Mouse (Mus musculus) limb, embryonic 14.5 days (tissue): ENCODE results near the gene Sept6. TPM values are rescaled to one million over a fixed set of nuclear protein-coding genes. Genes with fewer than 3 reads are reported as not detected.

ENCODE experiments used
- ATAC-seq: fragments of 200-750 bp; cut with Nextera tagmentation; 2 replicates; pipeline ENCODE4 v1.8.0; 2017; ENCODE audit warnings: low read depth, moderate number of reproducible peaks, moderate TSS enrichment; ENCODE audit not compliant: low FRiP score
- DNase-seq: peaks from one replicate; pipeline ENCODE4 v3.0.0-alpha.2; 2015; ENCODE audit warnings: low spot score
- H3K27ac ChIP-seq: fragments of 300-500 bp; sonication (generic); replicated peaks from 2 replicates; pipeline ENCODE4 v1.5.1; 2014; ENCODE audit warnings: low read depth, mild to moderate bottlenecking, low read length, moderate library complexity, mixed read lengths
- H3K27me3 ChIP-seq: fragments of 300-500 bp; sonication (generic); 2 replicates; pipeline ENCODE4 v1.6.1; 2014; ENCODE audit warnings: low read length, mixed read lengths; ENCODE audit not compliant: control insufficient read depth, insufficient read depth
- H3K36me3 ChIP-seq: fragments of 300-500 bp; sonication (generic); 2 replicates; pipeline ENCODE4 v1.6.1; 2014; ENCODE audit warnings: mild to moderate bottlenecking, low read length, moderate library complexity, mixed read lengths; ENCODE audit not compliant: control insufficient read depth, insufficient read depth
- H3K4me1 ChIP-seq: fragments of 300-500 bp; sonication (generic); 2 replicates; pipeline ENCODE4 v1.6.1; 2014; ENCODE audit warnings: antibody characterized with exemption, low read length, mixed read lengths; ENCODE audit not compliant: control insufficient read depth, insufficient read depth
- H3K4me2 ChIP-seq: fragments of 300-500 bp; sonication (generic); replicated peaks from 2 replicates; pipeline ENCODE4 v1.6.1; 2014; ENCODE audit warnings: low read depth, mild to moderate bottlenecking, low read length, moderate library complexity; ENCODE audit not compliant: severe bottlenecking
- H3K4me3 ChIP-seq: fragments of 300-500 bp; sonication (generic); replicated peaks from 2 replicates; pipeline ENCODE4 v1.5.1; 2014; ENCODE audit warnings: low read length
- H3K9ac ChIP-seq: fragments of 300-500 bp; sonication (generic); 2 replicates; pipeline ENCODE4 v1.6.1; 2014; ENCODE audit warnings: mild to moderate bottlenecking, low read depth, low read length, moderate library complexity; ENCODE audit not compliant: severe bottlenecking
- H3K9me3 ChIP-seq: fragments of 300-500 bp; sonication (generic); 2 replicates; pipeline ENCODE4 v1.6.1; 2016; ENCODE audit warnings: low read length; ENCODE audit not compliant: control insufficient read depth
- POLR2A ChIP-seq: fragments of 200-500 bp; IDR thresholded peaks from 2 replicates; pipeline ENCODE4 v1.8.0; 2012; ENCODE audit warnings: inconsistent platforms, mild to moderate bottlenecking, moderate library complexity, borderline replicate concordance; ENCODE audit not compliant: insufficient read depth, insufficient read length; ENCODE audit errors: extremely low read depth
- WGBS: fragments of 180-500 bp; shearing (Covaris S2); extraction: QIAGEN DNeasy Blood & Tissue Kit; methylation state at CpG from one replicate; pipeline ENCODE4 v1.1.7; 2014; 5-methylcytosine and 5-hydroxymethylcytosine counted together
- polyA plus RNA-seq, 2 experiments: library from polyadenylated mRNA; depleted of rRNA in 1 of 2; stranded (reverse) in 1 of 2; unstranded in 1 of 2; fragments of >200 nt; fragmentation: Nextera tagmentation in 1 of 2; extraction: Ambion mirVana in 1 of 2; gene quantifications; 2 replicates each; pipeline versions ENCODE4 v1.2.1 to v1.2.3; 2012 to 2014

Sept6 gene
- polyA plus RNA-seq, 2 experiments = 47.9 to 51.5 TPM

DNA sequence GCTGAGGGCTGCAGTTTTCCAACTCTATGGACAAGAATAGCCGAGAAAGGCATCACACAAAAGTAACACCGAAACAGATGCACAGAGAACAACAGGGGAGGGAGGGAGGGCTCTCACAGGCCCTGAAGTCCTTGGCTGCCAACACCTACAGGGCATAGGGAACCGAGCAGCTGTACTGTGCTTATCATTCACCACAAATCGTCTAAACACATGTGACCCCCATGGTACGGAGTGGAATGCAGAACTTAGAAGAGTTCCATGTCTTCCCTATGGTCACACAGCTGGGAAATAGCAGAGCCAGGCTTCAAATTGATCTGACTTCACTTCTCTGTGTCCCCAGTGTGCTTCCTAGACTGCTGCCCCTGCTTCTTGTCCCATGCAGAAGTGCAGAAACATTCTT lies 22.3 kb upstream of the Sept6 start:
- Histone ChIP-seq H3K9ac (no peak overlapping the region), H3K27me3 (no peaks in the 10 kb centered on the region), H3K4me2 (no peak overlapping the region), H3K4me1 (no peaks in the 10 kb centered on the region), H3K9me3 (no peaks in the 10 kb centered on the region), H3K4me3 (no peak overlapping the region), H3K36me3 (no peaks in the 10 kb centered on the region), H3K27ac (no peak overlapping the region)
- ATAC-seq (no peak), DNase-seq (no peak)
- WGBS = 71% methylated on average over 5 of the region's 5 CpGs
- TF ChIP-seq POLR2A = no peak

DNA sequence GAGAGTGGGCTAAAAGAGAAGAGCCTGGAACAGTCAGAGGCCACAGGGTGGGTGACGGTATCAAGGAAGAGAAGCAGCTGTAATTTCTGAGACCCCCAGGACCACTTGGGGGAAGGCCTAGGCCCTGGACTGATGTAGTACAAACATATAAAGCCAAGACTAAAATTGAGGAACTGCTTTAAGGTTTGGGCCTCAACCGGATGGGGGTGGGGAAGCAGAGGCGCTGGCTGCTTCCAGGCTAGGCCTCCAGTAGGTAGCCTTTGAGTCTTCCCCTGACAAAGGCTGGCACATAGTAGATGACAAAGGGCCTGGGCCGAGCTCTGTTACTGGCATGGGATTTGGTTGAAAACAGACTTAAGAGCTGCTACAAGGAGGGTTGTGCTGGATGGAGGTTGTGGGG lies 555 bp downstream of the Sept6 start:
- no peaks in the 10 kb centered on the region for H3K9me3 ChIP-seq
- DNase-seq (no peak), ATAC-seq (no peak)
- H3K27me3 ChIP-seq = no peaks in the 10 kb centered on the region
- H3K27ac ChIP-seq = no peak overlapping the region
- no peaks in the 10 kb centered on the region for H3K4me1 ChIP-seq
- no peak overlapping the region for H3K4me3 ChIP-seq
- no peak overlapping the region for H3K4me2 ChIP-seq
- no peaks in the 10 kb centered on the region for H3K36me3 ChIP-seq
- TF ChIP-seq POLR2A = no peak
- 73% methylated on average over 4 of the region's 4 CpGs for whole genome bisulfite sequencing
- H3K9ac ChIP-seq = no peak overlapping the region

DNA sequence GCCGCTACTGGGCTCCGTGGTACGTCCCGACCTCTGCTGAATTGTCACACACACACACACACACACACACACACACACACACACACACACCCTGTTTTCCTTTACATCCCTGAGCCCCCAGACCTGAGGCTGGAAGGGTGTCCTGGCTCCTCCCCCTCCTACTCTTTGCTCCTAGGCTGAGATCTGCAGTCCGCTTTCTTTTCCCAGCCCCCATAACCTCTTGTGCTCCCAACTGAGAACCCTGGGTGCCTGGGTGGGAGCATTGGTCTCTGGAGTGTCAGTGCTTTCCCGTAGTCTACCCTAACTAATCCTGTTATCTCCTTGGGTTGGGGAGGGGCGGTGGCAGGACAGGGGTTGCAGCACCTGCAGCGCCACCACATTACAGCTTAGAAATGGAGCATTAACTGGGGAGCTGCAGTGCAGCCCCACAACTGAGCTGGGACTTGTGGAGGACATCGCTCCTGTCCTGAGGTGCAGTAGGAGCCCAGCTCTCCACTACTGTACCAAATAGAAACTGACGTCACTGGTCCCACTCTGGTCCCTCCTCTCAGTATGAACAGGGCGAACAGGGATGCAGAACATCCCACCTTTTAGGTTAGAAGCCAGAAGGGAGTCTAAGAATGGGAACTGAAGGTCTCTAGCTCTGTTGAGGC lies 1.7 kb downstream of the Sept6 start:
- ATAC-seq (no peak; the same call in 1 of the 2 replicates), DNase-seq (no peak)
- H3K27me3 ChIP-seq = no peaks in the 10 kb centered on the region
- peaks cover 6% of the 10 kb centered on the region; the same call in 1 of the 2 replicates for H3K4me1 ChIP-seq
- H3K4me2 ChIP-seq = peak overlapping the region; percentile 56
- 0 out of 2 replicates have a peak overlapping the region, but pooled peaks have one; percentile 26 for H3K27ac ChIP-seq
- TF ChIP-seq POLR2A = no peak
- 23% methylated on average over 10 of the region's 11 CpGs for WGBS
- peak overlapping the region; percentile 56 for H3K4me3 ChIP-seq
- peak overlapping the region; percentile 68 for H3K9ac ChIP-seq
- no peaks in the 10 kb centered on the region for H3K36me3 ChIP-seq
- H3K9me3 ChIP-seq = no peaks in the 10 kb centered on the region

DNA sequence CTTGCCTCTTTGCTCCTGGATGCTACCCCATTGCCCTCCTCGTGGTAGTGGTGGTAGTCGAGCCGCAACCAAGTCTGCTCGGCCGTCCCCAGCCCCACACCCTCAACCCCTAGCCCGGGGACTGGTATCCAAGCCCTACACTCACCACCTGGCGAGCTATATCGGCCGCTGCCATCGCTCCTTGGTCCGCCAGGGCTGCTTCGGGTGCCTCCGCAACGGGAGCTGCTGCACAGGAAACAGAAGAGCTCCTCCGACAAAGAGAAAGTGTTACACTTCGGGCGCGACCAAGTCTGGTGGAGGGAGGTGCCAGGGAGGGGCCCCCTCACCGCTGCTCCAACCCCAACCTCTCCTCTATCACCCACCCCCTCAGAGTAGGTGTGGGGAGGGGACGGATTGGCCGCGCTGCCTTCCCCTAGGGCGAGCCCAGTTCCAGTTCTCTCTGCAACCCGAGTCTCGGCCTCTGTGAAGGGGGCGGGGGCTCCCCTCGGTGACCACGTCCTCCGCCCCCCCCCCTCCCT lies 2.3 kb downstream of the Sept6 start:
- DNase-seq (peak; percentile 82), ATAC-seq (peak; percentile 94)
- Histone ChIP-seq H3K4me2 (peak overlapping the region; percentile 56), H3K36me3 (no peaks in the 10 kb centered on the region), H3K27me3 (no peaks in the 10 kb centered on the region), H3K9ac (peak overlapping the region; percentile 68), H3K4me3 (peak overlapping the region; percentile 56), H3K9me3 (no peaks in the 10 kb centered on the region), H3K4me1 (peaks cover 10% of the 10 kb centered on the region), H3K27ac (peak overlapping the region; percentile 67)
- 16% methylated on average over 22 of the region's 29 CpGs for WGBS
- TF ChIP-seq POLR2A = peak; percentile 53; the same call in 1 of the 2 replicates

DNA sequence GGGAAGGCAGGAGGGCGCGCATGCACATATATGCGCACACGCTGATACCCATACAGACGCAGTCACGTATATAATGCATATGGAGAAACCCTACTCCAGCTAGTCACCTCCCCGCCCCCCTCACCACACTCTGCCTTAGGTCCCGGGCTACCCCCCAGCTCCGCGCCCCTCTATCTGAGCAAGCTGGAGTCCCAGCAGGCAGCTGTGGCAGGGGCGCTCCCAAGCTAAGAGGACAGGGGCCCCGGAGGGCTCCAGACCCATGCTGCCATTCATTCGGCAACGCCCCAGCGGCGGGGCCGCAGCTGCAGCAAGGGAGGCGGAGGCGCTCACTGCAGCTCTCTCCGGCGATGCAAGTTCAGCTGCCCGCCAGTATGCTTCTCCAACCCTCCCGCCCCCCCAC lies 2.8 kb downstream of the Sept6 start:
- Histone ChIP-seq H3K27me3 (no peaks in the 10 kb centered on the region), H3K36me3 (no peaks in the 10 kb centered on the region), H3K4me3 (peak overlapping the region; percentile 56), H3K9ac (peak overlapping the region; percentile 68), H3K4me1 (peaks cover 15% of the 10 kb centered on the region), H3K9me3 (no peaks in the 10 kb centered on the region), H3K4me2 (peak overlapping the region; percentile 56), H3K27ac (peak overlapping the region; percentile 67)
- 36% methylated on average over 11 of the region's 23 CpGs for WGBS
- DNase-seq = no peak
- ATAC-seq = peak; percentile 45
- TF ChIP-seq POLR2A = no peak
